Mouse (Mus musculus) kidney, embryonic 14.5 days (tissue): ENCODE measurements around the gene Pdzd2. TPM values are rescaled to one million over a fixed set of nuclear protein-coding genes. Genes with fewer than 3 reads are reported as not detected.

Source experiments
- ATAC-seq: fragments of 200-750 bp; cut with Nextera tagmentation; 2 replicates; pipeline ENCODE4 v1.8.0; 2017; ENCODE audit warnings: moderate number of reproducible peaks, mild to moderate bottlenecking, moderate TSS enrichment, moderate library complexity; ENCODE audit not compliant: low FRiP score, low TSS enrichment
- H3K27ac ChIP-seq: fragments of 300-500 bp; sonication (generic); 2 replicates; pipeline ENCODE4 v1.5.1; 2014; ENCODE audit warnings: low read depth, mild to moderate bottlenecking, low read length, moderate library complexity, mixed read lengths
- H3K27me3 ChIP-seq: fragments of 300-500 bp; sonication (generic); 2 replicates; pipeline ENCODE4 v1.6.1; 2014; ENCODE audit warnings: mild to moderate bottlenecking, low read length; ENCODE audit not compliant: control insufficient read depth, insufficient read depth
- H3K36me3 ChIP-seq: fragments of 300-500 bp; sonication (generic); 2 replicates; pipeline ENCODE4 v1.6.1; 2014; ENCODE audit warnings: low read length, mixed read lengths; ENCODE audit not compliant: control insufficient read depth, insufficient read depth
- H3K4me1 ChIP-seq: fragments of 300-500 bp; sonication (generic); 2 replicates; pipeline ENCODE4 v1.6.1; 2014; ENCODE audit warnings: low read length, mixed read lengths; ENCODE audit not compliant: control insufficient read depth, insufficient read depth
- H3K4me2 ChIP-seq: fragments of 300-500 bp; sonication (generic); replicated peaks from 2 replicates; pipeline ENCODE4 v1.6.1; 2014; ENCODE audit warnings: low read depth, mild to moderate bottlenecking, low read length
- H3K4me3 ChIP-seq: fragments of 300-500 bp; sonication (generic); 2 replicates; pipeline ENCODE4 v1.5.1; 2014; ENCODE audit warnings: mild to moderate bottlenecking, low read length
- H3K9ac ChIP-seq: fragments of 300-500 bp; sonication (generic); 2 replicates; pipeline ENCODE4 v1.6.1; 2014; ENCODE audit warnings: low read depth, mild to moderate bottlenecking, low read length, moderate library complexity
- H3K9me3 ChIP-seq: fragments of 300-500 bp; sonication (generic); 2 replicates; pipeline ENCODE4 v1.6.1; 2016; ENCODE audit warnings: low read length; ENCODE audit not compliant: control insufficient read depth
- WGBS: fragments of 180-500 bp; shearing (Covaris S2); extraction: QIAGEN DNeasy Blood & Tissue Kit; methylation state at CpG from one replicate; pipeline ENCODE4 v1.1.7; 2014; 5-methylcytosine and 5-hydroxymethylcytosine counted together
- polyA plus RNA-seq: library from polyadenylated mRNA; unstranded; fragments of >200 nt; fragmentation: Nextera tagmentation; extraction: Ambion mirVana; gene quantifications from 2 replicates; pipeline ENCODE4 v1.2.1, GENCODE M21; 2014

Gene Pdzd2
- polyA plus RNA-seq, 1 experiment from 2014 or later = 43.7 TPM

DNA sequence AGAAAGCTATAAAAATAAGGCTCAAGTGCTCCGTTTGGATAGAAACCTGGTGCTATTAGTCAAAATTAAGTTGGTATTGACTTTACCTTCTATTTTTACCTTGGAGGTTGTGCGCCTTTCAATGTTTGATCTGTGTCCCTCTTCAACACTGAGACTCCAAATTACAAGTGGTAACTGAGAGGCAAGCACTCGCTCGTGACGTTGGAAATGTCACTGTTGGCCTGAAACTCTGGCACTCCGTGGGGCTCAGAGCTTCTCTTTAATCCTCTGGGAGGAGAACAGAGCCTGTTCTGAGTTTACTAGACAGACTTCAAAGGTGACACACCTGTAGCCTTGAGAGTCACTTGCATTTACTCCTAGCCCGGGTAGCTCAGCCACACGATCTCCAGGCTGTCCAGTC lies 120.5 kb downstream of the Pdzd2 start:
- Histone ChIP-seq H3K9me3 (no peaks in the 10 kb centered on the region), H3K27me3 (no peaks in the 10 kb centered on the region), H3K4me3 (no peak overlapping the region), H3K4me2 (no peak overlapping the region), H3K36me3 (no peaks in the 10 kb centered on the region), H3K27ac (no peak overlapping the region), H3K9ac (no peak overlapping the region), H3K4me1 (0 out of 2 replicates have a peak, but pooled peaks cover 6% of the 10 kb centered on the region)
- no peak for ATAC-seq
- 73% methylated on average over 8 of the region's 8 CpGs for WGBS

DNA sequence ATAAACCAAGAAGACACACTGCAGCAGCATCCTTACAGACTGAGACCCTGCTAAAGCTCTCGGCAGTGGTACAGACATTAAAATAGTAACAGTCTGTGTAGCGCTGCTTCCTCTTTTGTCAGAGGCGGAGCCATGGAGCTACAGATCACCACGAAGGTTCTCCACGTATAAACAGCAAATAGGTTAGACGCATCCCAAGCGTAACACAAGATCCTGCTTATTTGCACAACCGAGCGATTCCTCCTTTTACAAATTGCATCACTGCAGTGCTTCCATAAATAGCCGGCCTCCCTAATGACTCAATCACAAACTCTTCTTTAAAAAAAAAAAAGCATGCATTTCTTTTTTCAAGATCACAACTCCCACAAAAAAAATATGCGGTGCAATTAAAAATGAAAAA lies 122.1 kb downstream of the Pdzd2 start:
- Histone ChIP-seq H3K27me3 (no peaks in the 10 kb centered on the region), H3K9me3 (no peaks in the 10 kb centered on the region), H3K36me3 (no peaks in the 10 kb centered on the region), H3K4me3 (no peak overlapping the region), H3K4me2 (no peak overlapping the region), H3K27ac (no peak overlapping the region), H3K4me1 (0 out of 2 replicates have a peak, but pooled peaks cover 11% of the 10 kb centered on the region), H3K9ac (no peak overlapping the region)
- 76% methylated on average over 11 of the region's 11 CpGs for WGBS
- no peak for ATAC-seq

DNA sequence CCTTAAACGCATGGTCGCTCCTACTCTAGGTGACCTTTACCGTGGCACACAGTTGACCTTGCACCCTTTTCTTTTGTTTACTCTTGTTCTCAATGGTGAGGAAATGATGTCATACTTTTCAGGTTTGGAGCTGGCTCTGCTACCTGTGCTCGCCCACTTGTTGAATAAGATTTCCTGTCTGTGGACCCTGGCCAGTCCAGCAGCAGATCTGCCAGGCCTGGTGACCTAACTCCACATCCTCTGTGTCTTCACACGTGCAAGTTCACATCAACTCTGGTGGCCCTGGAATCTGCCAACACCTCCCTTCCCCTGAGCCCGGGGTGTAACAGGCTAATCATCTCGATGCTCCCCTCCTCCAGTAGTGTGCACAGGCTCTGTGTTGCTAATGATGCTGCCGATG lies 122.5 kb downstream of the Pdzd2 start:
- WGBS = 48% methylated on average over 8 of the region's 8 CpGs
- no peaks in the 10 kb centered on the region for H3K27me3 ChIP-seq
- no peak for ATAC-seq
- H3K36me3 ChIP-seq = no peaks in the 10 kb centered on the region
- no peak overlapping the region for H3K27ac ChIP-seq
- no peak overlapping the region for H3K4me3 ChIP-seq
- H3K4me1 ChIP-seq = 0 out of 2 replicates have a peak, but pooled peaks cover 11% of the 10 kb centered on the region
- no peak overlapping the region for H3K9ac ChIP-seq
- H3K4me2 ChIP-seq = no peak overlapping the region
- H3K9me3 ChIP-seq = no peaks in the 10 kb centered on the region

DNA sequence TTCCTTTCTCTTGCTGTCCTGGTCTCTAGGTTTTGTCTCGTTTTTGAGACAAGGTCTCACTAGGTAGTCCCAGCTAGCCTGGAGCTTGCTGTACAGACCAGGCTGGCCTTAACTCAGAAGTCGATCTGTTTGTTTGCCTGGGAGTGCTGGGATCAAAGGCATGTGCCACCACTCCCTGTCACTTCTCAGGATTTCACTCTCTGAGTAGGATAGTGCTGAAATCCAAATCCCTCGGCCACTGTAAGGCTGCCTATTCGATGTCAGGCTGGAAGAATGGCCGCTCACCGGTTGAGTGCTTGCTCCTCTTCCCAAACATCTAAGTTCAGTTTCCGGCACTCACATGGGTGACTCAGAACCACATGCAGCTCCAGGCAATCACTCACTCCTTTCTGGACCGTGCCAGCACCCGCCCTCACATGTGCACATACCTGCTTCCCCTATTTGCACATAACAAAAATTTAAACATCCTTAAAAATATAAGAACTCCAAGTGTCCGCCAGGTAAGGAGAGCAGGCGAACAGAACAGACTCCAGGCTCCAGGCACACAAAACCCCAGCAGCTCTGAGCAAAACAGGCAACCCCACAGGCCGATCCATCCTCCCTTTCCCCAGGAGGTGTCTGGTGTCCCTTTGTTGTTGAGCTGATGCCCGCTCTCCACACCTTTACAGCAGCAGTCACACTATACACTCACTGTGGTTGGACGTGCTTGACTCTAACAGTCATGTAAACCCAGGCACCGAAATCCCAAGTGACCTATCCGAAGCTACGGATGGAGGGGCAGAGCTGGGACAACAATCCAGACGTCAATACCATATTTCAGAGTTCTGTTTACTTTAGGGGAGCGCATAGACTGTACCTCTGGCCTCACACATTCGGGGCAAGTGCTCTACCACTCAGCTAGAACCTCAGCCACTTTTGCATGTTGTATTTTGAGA lies 124.5 kb downstream of the Pdzd2 start:
- Histone ChIP-seq H3K9me3 (no peaks in the 10 kb centered on the region), H3K4me3 (no peak overlapping the region), H3K36me3 (no peaks in the 10 kb centered on the region), H3K27ac (no peak overlapping the region), H3K27me3 (no peaks in the 10 kb centered on the region), H3K9ac (no peak overlapping the region), H3K4me1 (0 out of 2 replicates have a peak, but pooled peaks cover 5% of the 10 kb centered on the region), H3K4me2 (no peak overlapping the region)
- WGBS = 41% methylated on average over 20 of the region's 20 CpGs
- ATAC-seq = peak; percentile 53

GRCm38 (mm10) chr15:12614011-12614410 lies 125.7 kb downstream of the Pdzd2 start:
- Histone ChIP-seq H3K4me2 (no peak overlapping the region), H3K4me1 (0 out of 2 replicates have a peak, but pooled peaks cover 5% of the 10 kb centered on the region), H3K9ac (no peak overlapping the region), H3K27me3 (no peaks in the 10 kb centered on the region), H3K36me3 (no peaks in the 10 kb centered on the region), H3K9me3 (no peaks in the 10 kb centered on the region), H3K4me3 (no peak overlapping the region), H3K27ac (no peak overlapping the region)
- no peak for ATAC-seq
- WGBS = 57% methylated on average over 9 of the region's 9 CpGs

DNA sequence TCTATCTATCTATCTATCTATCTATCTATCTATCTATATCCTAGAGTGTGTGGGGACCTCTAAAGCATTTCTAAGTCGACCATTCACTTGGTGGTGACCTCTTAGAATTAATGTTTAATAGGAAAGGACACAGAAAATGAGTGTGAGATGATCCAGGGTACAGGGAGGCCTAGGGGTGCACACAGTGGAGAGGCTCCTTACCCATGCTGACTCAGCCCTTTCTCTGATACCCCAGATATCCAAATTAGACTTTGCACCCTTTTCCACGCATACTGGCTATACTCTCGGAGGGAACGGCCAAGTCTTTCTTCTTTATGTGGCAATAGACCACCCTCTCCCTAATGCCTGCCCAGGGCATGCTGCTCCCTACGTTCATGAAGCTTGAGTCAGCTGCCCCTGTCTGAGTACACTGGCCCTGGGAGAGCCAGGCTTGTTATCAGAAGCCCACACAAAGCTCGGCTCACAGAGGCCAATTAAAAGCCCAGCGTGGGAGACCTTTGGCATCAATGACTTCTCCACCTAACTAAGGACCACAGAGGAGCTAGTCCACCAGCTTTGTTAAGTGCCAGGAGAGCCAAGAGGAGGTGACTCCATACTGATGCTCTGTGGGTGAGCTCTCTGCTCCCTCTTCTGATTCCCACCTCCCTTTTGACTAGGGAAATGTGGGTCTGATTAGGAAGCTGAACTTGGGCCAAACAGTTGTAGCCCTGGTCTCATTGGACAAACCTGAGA lies 126.6 kb downstream of the Pdzd2 start:
- Histone ChIP-seq H3K27me3 (no peaks in the 10 kb centered on the region), H3K36me3 (no peaks in the 10 kb centered on the region), H3K9ac (no peak overlapping the region), H3K27ac (no peak overlapping the region), H3K4me3 (no peak overlapping the region), H3K9me3 (no peaks in the 10 kb centered on the region), H3K4me1 (0 out of 2 replicates have a peak, but pooled peaks cover 5% of the 10 kb centered on the region), H3K4me2 (no peak overlapping the region)
- WGBS = 69% methylated on average over 7 of the region's 7 CpGs
- ATAC-seq = no peak

DNA sequence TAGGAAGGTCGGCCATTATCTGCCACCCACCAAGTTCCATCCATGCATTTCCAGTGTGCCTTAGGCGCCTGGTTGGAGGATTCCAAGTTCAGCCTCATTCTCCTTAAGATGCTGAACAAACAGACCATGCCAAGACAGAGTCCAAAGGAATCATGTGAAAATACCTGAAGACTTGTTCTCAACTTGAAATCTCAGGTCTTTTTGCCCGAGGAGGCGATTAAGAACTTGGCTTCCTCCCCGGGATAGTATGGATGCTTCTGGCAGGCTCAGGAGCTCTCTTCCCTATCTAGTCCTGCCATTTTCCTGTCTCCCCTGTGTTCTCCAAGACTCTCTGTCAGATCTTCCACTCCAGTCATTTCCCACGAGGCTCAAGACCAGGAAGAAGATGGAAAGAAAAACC lies 131.6 kb downstream of the Pdzd2 start:
- no peaks in the 10 kb centered on the region for H3K27me3 ChIP-seq
- no peaks in the 10 kb centered on the region for H3K9me3 ChIP-seq
- H3K4me2 ChIP-seq = no peak overlapping the region
- H3K36me3 ChIP-seq = no peaks in the 10 kb centered on the region
- 89% methylated on average over 6 of the region's 6 CpGs for WGBS
- peaks cover 9% of the 10 kb centered on the region; the same call in 1 of the 2 replicates for H3K4me1 ChIP-seq
- no peak overlapping the region for H3K9ac ChIP-seq
- H3K4me3 ChIP-seq = no peak overlapping the region
- no peak for ATAC-seq
- no peak overlapping the region for H3K27ac ChIP-seq

- no peak overlapping the region for H3K9ac ChIP-seq
- H3K4me3 ChIP-seq = no peak overlapping the region
- H3K27ac ChIP-seq = 0 out of 2 replicates have a peak overlapping the region, but pooled peaks have one; percentile 90
- H3K4me2 ChIP-seq = no peak overlapping the region
- H3K4me1 ChIP-seq = peaks cover 7% of the 10 kb centered on the region; the same call in 1 of the 2 replicates
- H3K27me3 ChIP-seq = no peaks in the 10 kb centered on the region
- 75% methylated on average over 9 of the region's 9 CpGs for WGBS
- ATAC-seq = 0 out of 2 replicates have a peak, but pooled peaks have one; percentile 26
- H3K9me3 ChIP-seq = no peaks in the 10 kb centered on the region
- no peaks in the 10 kb centered on the region for H3K36me3 ChIP-seq
Measured at GRCm38 (mm10) chr15:12606306-12606705, 133.4 kb downstream of the Pdzd2 start.
